In the genomic region with DNA sequence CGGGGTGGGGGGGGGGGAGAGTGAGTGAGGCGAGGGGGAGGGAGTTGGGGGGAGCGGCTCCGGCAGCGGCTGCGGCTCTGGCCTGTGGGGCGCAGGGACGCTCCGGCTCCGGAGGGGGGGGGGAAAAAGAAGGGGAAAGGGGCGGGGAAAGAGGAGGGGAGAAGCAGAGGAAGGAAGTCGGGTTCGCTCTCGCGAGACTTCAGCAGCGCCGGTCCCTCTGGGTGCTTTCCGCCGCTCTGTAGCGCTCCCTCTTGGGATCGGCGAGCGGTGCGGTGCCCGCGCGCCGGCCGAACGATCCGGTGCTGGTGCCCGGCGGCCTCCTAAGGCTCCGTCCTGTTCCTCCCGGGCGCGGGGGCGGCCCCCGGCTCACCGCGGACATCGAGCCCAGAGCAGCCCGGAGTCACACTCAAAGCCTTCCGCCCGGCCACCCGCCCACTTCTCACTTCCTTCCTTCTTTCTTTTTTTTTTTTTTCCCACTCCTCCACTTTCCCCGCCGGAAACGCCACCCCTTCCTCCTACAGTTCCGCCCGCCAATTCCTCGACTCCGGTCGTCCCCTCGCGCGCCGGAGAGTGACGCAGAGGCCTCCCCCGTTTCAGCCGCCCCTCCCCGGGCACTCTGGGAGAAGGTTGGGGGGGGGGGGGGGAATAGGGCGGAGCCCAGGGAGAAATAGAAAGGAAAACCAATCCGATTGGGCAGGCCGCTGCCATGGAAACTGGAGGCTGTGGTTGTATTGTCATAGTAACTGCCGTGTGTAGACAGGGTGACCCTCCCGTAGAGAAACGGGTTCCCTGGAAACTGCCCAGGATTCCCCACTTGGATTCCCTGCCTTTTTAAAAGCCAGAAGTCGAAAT, we compare ENCODE assay signal across 1 mouse cellular context.
TF ChIP-seq lines count a peak whose summit lies in the region.

No protein-coding gene starts in this region.

TF ChIP-seq in MEL, 35 proteins besides CTCF, POLR2A, EP300 and RAD21 (continued from another document):
- no peak for TF ChIP-seq JUND (IDR thresholded peaks at IDR 0.05; ENCODE audit: low read depth, low read length)
- TF ChIP-seq MAZ (IDR thresholded peaks at IDR 0.05; ENCODE audit: low read depth, low read length): peak; percentile 98; the same call in 1 of the 2 replicates
- TF ChIP-seq HCFC1 (IDR thresholded peaks at IDR 0.05; ENCODE audit: low read depth, low read length): peak; percentile 88
- peak; percentile 99 for TF ChIP-seq ZNF384 (IDR thresholded peaks at IDR 0.05; ENCODE audit: low read depth, low read length)
- no peak for TF ChIP-seq NRF1 (IDR thresholded peaks at IDR 0.05; ENCODE audit: insufficient read depth, low read depth, low read length, poor library complexity, severe bottlenecking)
- peak; percentile 9; the same call in 1 of the 2 replicates for TF ChIP-seq POLR2AphosphoS2 (IDR thresholded peaks at IDR 0.05; ENCODE audit: low read length)
- no peak for TF ChIP-seq MYB (IDR thresholded peaks at IDR 0.05; ENCODE audit: low read depth, low read length)
- TF ChIP-seq ELF1 (IDR thresholded peaks at IDR 0.05; ENCODE audit: low read depth, low read length): peak; percentile 83
- no peak for TF ChIP-seq ZC3H11A (IDR thresholded peaks at IDR 0.05; ENCODE audit: low read depth, low read length)
- no peak for TF ChIP-seq MAX (IDR thresholded peaks at IDR 0.05; ENCODE audit: low read length)
- TF ChIP-seq ETS1 (IDR thresholded peaks at IDR 0.05; ENCODE audit: low read depth, low read length): peak; percentile 76
- TF ChIP-seq CHD2 (IDR thresholded peaks at IDR 0.05; ENCODE audit: low read length): peak; percentile 86
- no peak; the same call in 1 of the 2 replicates for TF ChIP-seq ZKSCAN1 (IDR thresholded peaks at IDR 0.05; ENCODE audit: low read depth, low read length)
